ENCODE assay signal across 8 mouse cellular contexts in the genomic region with DNA sequence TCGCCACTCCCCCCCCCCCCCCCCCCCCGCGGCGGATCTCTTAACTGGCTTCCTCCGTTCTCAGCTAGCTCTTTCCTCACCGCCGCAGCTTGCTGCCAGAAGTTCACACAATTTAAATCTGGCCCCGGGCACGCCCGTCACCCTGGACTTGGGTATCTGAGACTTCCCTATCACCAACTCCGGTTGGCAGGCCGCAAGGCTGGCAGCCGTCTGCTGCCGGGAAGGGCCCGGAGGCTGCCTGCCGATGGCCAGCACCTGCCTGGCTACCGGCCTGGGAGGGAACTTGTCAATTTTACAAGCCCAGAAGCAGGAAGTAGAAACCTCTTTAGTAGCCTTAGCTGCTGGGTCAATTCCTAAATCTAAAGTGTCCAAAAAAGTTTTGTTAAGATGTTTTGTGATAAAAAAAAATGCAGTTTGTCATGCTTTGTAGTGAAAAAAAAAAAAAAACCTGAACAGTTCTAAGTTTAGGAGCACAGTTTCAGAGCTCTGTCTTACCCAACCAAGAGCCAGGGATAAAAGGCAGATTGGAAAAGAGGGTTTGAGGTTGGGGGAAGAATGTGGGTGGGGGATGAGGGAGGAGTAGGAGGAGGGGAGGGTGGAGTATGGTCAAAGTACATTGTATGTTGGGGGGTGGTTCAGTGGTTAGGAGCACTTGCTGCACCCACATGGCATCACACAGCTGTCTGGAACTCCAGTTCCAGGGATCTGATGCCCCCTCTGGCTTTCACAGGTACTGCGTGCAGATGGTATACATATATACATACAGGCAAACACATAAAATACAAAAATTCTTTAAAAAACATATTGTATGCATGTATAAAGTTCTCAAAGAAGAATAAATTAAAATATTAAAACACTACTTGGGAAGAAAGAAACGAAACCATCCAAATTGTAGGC.
DNase-seq lines count a peak whose midpoint lies in the region; ATAC-seq and TF ChIP-seq lines count a peak whose summit lies in the region.

No protein-coding gene starts in this region.

- no peak for TF ChIP-seq POLR2A in brain, embryonic 14.5 days (IDR thresholded peaks at IDR 0.05; ENCODE audit: borderline replicate concordance, extremely low read depth, insufficient read depth, insufficient read length, poor library complexity, severe bottlenecking)
- TF ChIP-seq POLR2A in thymus, adult 2 months (IDR thresholded peaks at IDR 0.05; ENCODE audit: control insufficient read depth, extremely low read depth, insufficient read depth, low read length, poor library complexity): no peak

- 12% methylated on average over 16 of the region's 19 CpGs for WGBS in hindbrain, embryonic 13.5 days
- 11% methylated on average over 15 of the region's 19 CpGs for WGBS in liver, embryonic 13.5 days (ENCODE audit: insufficient replicate concordance)
- WGBS in thymus, adult 2 months: 13% methylated on average over 15 of the region's 19 CpGs

- H3K4me1 ChIP-seq in hindbrain, embryonic 13.5 days (replicated peaks): peaks cover 28% of the 10 kb centered on the region
- peaks cover 21% of the 10 kb centered on the region for H3K4me1 ChIP-seq in liver, embryonic 13.5 days (replicated peaks)
- H3K4me1 ChIP-seq in thymus, adult 2 months (replicated peaks; ENCODE audit: control insufficient read depth, insufficient read depth, low read length): peaks cover 3% of the 10 kb centered on the region

- peaks cover 8% of the 10 kb centered on the region; the same call in 1 of the 2 replicates for H3K36me3 ChIP-seq in hindbrain, embryonic 13.5 days
- H3K36me3 ChIP-seq in liver, embryonic 13.5 days: no peaks in the 10 kb centered on the region
- H3K36me3 ChIP-seq in thymus, adult 2 months (ENCODE audit: control insufficient read depth, insufficient read depth, low read length): no peaks in the 10 kb centered on the region

- H3K4me3 ChIP-seq in hindbrain, embryonic 13.5 days: peak overlapping the region; percentile 84
- peak overlapping the region; percentile 78 for H3K4me3 ChIP-seq in liver, embryonic 13.5 days (replicated peaks)
- H3K4me3 ChIP-seq in thymus, adult 2 months (ENCODE audit: control insufficient read depth, insufficient read depth, low read length): peak overlapping the region; percentile 64

- peak overlapping the region; percentile 96 for H3K9ac ChIP-seq in hindbrain, embryonic 13.5 days
- peak overlapping the region; percentile 76 for H3K9ac ChIP-seq in liver, embryonic 13.5 days

- ATAC-seq in hindbrain, embryonic 13.5 days (ENCODE audit: low FRiP score): no peak; the same call in 1 of the 2 replicates
- ATAC-seq in liver, embryonic 13.5 days (ENCODE audit: low read depth): no peak

- peak overlapping the region; percentile 73 for H3K4me2 ChIP-seq in hindbrain, embryonic 13.5 days
- H3K4me2 ChIP-seq in liver, embryonic 13.5 days: peak overlapping the region; percentile 95

- DNase-seq in heart, adult 18-20 months: peak; percentile 84 to 91
- DNase-seq in heart, adult 11 months: no peak
- peak; percentile 66 for DNase-seq in brain, embryonic 14.5 days (ENCODE audit: low read depth)
- peak; percentile 39 for DNase-seq in fat pad, adult 2 months (ENCODE audit: extremely low read depth, low read depth, low spot score)
- DNase-seq in liver, embryonic 13.5 days: peak; percentile 50
- peak; percentile 82 for DNase-seq in naive thymus-derived CD4-positive, alpha-beta T cell, adult 2 months (ENCODE audit: low read depth)
- DNase-seq in thymus, adult 2 months: peak; percentile 72

- peak overlapping the region; percentile 97 for H3K27ac ChIP-seq in hindbrain, embryonic 13.5 days
- peak overlapping the region; percentile 72; the same call in 1 of the 2 replicates for H3K27ac ChIP-seq in liver, embryonic 13.5 days
- peak overlapping the region; percentile 87 for H3K27ac ChIP-seq in thymus, adult 2 months (ENCODE audit: control insufficient read depth, insufficient read depth, low read length)

- H3K27me3 ChIP-seq in hindbrain, embryonic 13.5 days: no peaks in the 10 kb centered on the region
- H3K27me3 ChIP-seq in liver, embryonic 13.5 days: peaks cover 23% of the 10 kb centered on the region; the same call in 1 of the 2 replicates
- H3K27me3 ChIP-seq in thymus, adult 2 months (ENCODE audit: control insufficient read depth, insufficient read depth, low read length): no peaks in the 10 kb centered on the region

- peak; percentile 53; the same call in 1 of the 2 replicates for TF ChIP-seq CTCF in brain, embryonic 14.5 days (IDR thresholded peaks at IDR 0.05; ENCODE audit: borderline replicate concordance, extremely low read depth, insufficient read depth, insufficient read length)
- 0 out of 2 replicates have a peak, but pooled peaks have one; percentile 17 for TF ChIP-seq CTCF in thymus, adult 2 months (IDR thresholded peaks at IDR 0.05; ENCODE audit: borderline replicate concordance, control insufficient read depth, extremely low read depth, insufficient read depth, low read length, poor library complexity)

- H3K9me3 ChIP-seq in hindbrain, embryonic 13.5 days: no peaks in the 10 kb centered on the region
- H3K9me3 ChIP-seq in liver, embryonic 13.5 days (replicated peaks): no peaks in the 10 kb centered on the region
